Comparison of ENCODE assay signal across 20 mouse cellular contexts in the genomic region with DNA sequence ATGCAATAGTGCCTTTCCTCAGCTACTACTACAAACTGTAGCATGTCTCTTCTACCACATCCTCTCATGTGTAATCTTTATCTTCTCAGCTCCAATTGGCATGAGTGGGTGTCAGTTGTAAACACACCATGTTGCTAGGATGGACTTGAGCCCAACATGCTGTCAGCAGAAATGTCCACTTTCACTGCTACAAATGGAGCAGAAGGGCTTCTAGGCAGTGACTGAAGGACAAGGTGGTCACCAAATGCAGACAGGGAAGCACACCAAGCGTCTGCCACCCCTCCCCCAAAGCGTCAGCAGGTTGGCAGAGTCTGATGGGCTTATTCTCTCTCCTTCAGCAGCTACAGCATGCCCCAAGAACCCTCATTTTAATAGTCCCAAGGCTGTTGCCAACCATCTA. TPM values are rescaled to one million over a fixed set of nuclear protein-coding genes. Genes with fewer than 3 reads are reported as not detected.
DNase-seq lines count a peak whose midpoint lies in the region; ATAC-seq lines count a peak whose summit lies in the region.
"Had no signal": no experiment of that assay in that cellular context is flagged by ENCODE, and none has a peak within 500 bp of the region (broad histone marks: within the 10 kb centered on the region; RNA-seq: fewer than 3 reads in every experiment).

No protein-coding gene starts in this region.

- H3K4me1 ChIP-seq in hindbrain, embryonic 13.5 days (replicated peaks), result no peaks in the 10 kb centered on the region
- H3K4me1 ChIP-seq: hindbrain, embryonic 12.5 days; limb, embryonic 12.5 days; midbrain, embryonic 15.5 days had no signal

- H3K27ac ChIP-seq in hindbrain, embryonic 13.5 days, result no peak overlapping the region
- H3K27ac ChIP-seq: heart, adult 2 months; hindbrain, embryonic 12.5 days; kidney, postnatal 0 days; limb, embryonic 12.5 days; liver, embryonic 15.5 days; midbrain, embryonic 15.5 days had no signal

- H3K9me3 ChIP-seq in hindbrain, embryonic 13.5 days, result no peaks in the 10 kb centered on the region
- H3K9me3 ChIP-seq: G1E; hindbrain, embryonic 12.5 days; limb, embryonic 12.5 days; liver, embryonic 15.5 days; midbrain, embryonic 15.5 days had no signal

- H3K4me3 ChIP-seq in hindbrain, embryonic 13.5 days, result no peak overlapping the region
- H3K4me3 ChIP-seq: erythroblast, embryonic 14.5 days; heart, adult 2 months; hindbrain, embryonic 12.5 days; limb, embryonic 12.5 days; liver, embryonic 15.5 days; midbrain, embryonic 15.5 days had no signal

- no peaks in the 10 kb centered on the region for H3K36me3 ChIP-seq in hindbrain, embryonic 13.5 days
- H3K36me3 ChIP-seq: midbrain, embryonic 15.5 days had no signal

- WGBS in hindbrain, embryonic 13.5 days, result 88% methylated on average over 2 of the region's 2 CpGs

- H3K4me2 ChIP-seq in hindbrain, embryonic 13.5 days, result no peak overlapping the region
- H3K4me2 ChIP-seq: hindbrain, embryonic 12.5 days; limb, embryonic 12.5 days; liver, embryonic 15.5 days; midbrain, embryonic 15.5 days had no signal

- H3K27me3 ChIP-seq in hindbrain, embryonic 13.5 days, result no peaks in the 10 kb centered on the region
- H3K27me3 ChIP-seq: hindbrain, embryonic 12.5 days; limb, embryonic 12.5 days; liver, embryonic 15.5 days; midbrain, embryonic 15.5 days had no signal

- H3K9ac ChIP-seq in hindbrain, embryonic 13.5 days, result no peak overlapping the region
- H3K9ac ChIP-seq: hindbrain, embryonic 12.5 days; limb, embryonic 12.5 days; liver, embryonic 15.5 days; midbrain, embryonic 15.5 days had no signal

- DNase-seq in heart, adult 11 months, result peak; percentile 90
- DNase-seq in heart, postnatal 14 days, result no peak
- DNase-seq in left cerebral cortex, postnatal 4 days, result peak; percentile 49
- no peak for DNase-seq in left cerebral cortex, adult 9 months (ENCODE audit: low spot score in 2 of 2)
- DNase-seq in cerebellum, adult 11-12 months, result peak; percentile 31
- peak; percentile 16 to 35 for DNase-seq in cerebellum, postnatal 36 days
- DNase-seq in left cerebral cortex, adult 8-10 months (ENCODE audit: low spot score in 2 of 2), result no peak
- DNase-seq: adrenal gland, adult 8-10 months; layer of hippocampus, adult 9-11 months; thymus, postnatal 14 days had no signal

- intact Hi-C loops in heart, postnatal 14 days (cut with DNase I), result no loop called here
- intact Hi-C loops in left cerebral cortex, postnatal 4 days (cut with DNase I), result no loop called here

- ATAC-seq in hindbrain, embryonic 13.5 days (ENCODE audit: low FRiP score), result no peak
- ATAC-seq: intestine, embryonic 16.5 days; midbrain, embryonic 15.5 days had no signal

RNA-seq across cellular contexts. Expression of a gene that starts 23.2 kb away (rescaled TPM):
- 1 to 10 TPM; 3.0 to 3.6 TPM for total RNA-seq in heart, postnatal 14 days (2021)
- total RNA-seq in left cerebral cortex, postnatal 4 days (2021), result 1 to 10 TPM; 7.6 to 8.2 TPM
- 1 to 10 TPM; 4.5 to 6.3 (median 5.2) TPM for total RNA-seq in left cerebral cortex, adult 8-10 months (2022)
- 6.9 and 9.8 TPM in 2 replicates for polyA plus RNA-seq in hindbrain, embryonic 13.5 days (2015; fragmentation: Nextera tagmentation; extraction: Ambion mirVana)

RNA-seq across cellular contexts. Expression of a gene that starts 23.3 kb away (rescaled TPM):
- total RNA-seq in heart, postnatal 14 days (2021), result 1 to 10 TPM; 6.3 to 7.6 TPM
- total RNA-seq in left cerebral cortex, postnatal 4 days (2021), result 100 to 1,000 TPM; 215 to 241 TPM
- 10 to 100 TPM; 12.0 to 15.0 (median 13.5) TPM for total RNA-seq in left cerebral cortex, adult 8-10 months (2022)
- 203 and 211 TPM in 2 replicates for polyA plus RNA-seq in hindbrain, embryonic 13.5 days (2015; fragmentation: Nextera tagmentation; extraction: Ambion mirVana)

RNA-seq across cellular contexts. Expression of a gene that starts 41.9 kb away (rescaled TPM):
- total RNA-seq in heart, postnatal 14 days (2021), result 1 to 10 TPM; 1.3 to 1.4 TPM
- 1 to 10 TPM; 4.6 to 5.8 TPM for total RNA-seq in left cerebral cortex, postnatal 4 days (2021)
- total RNA-seq in left cerebral cortex, adult 8-10 months (2022), result 1 to 10 TPM; 2.1 to 5.7 (median 3.1) TPM
- 7.2 and 9.4 TPM in 2 replicates for polyA plus RNA-seq in hindbrain, embryonic 13.5 days (2015; fragmentation: Nextera tagmentation; extraction: Ambion mirVana)

Comparison
In these comparisons a context has a peak if more than half of its experiments do, and no peak if none do; other contexts are left out.
1. DNase-seq: peak in heart, adult 11 months (single experiment), left cerebral cortex, postnatal 4 days (single experiment), cerebellum, adult 11-12 months (single experiment) and cerebellum, postnatal 36 days (2 of 2); none in heart, postnatal 14 days (0 of 2), left cerebral cortex, adult 9 months (0 of 2) and left cerebral cortex, adult 8-10 months (0 of 2).
2. RNA of a gene that starts 23.3 kb away (total RNA-seq): 215 to 241 TPM in left cerebral cortex, postnatal 4 days; 12.0 to 15.0 TPM in left cerebral cortex, adult 8-10 months and 6.3 to 7.6 TPM in heart, postnatal 14 days; every median in the first group is over 10 times any median in the second.